Mouse (Mus musculus) left cerebral cortex, adult 6 months (tissue): Measurements from ENCODE around the gene Fgf3. TPM values are rescaled to one million over a fixed set of nuclear protein-coding genes. Genes with fewer than 3 reads are reported as not detected.

Experiments
- long read RNA-seq, 2 experiments: library from polyadenylated mRNA; unstranded; transcript quantifications; one replicate each; pipeline ENCODE4 v2.0.0; 2019 to 2020
- polyA plus RNA-seq: library from polyadenylated mRNA; unstranded; fragments of <200 nt; fragmentation: Nextera tagmentation; gene quantifications from 2 replicates; pipeline ENCODE4 v1.2.3, GENCODE M21; 2021

Gene Fgf3
- polyA plus RNA-seq, result 1.4 and 2.4 TPM in 2 replicates
- long read RNA-seq, experiment 1, transcript Fgf3-201 (3 exons, 2,299 nt), result major isoform, 12 of 15 reads
- long read RNA-seq, experiment 1, partial matches to known transcripts, result 0 of 15 reads
- long read RNA-seq, experiment 1, other reads (novel, unspliced or antisense), result 3 of 15 reads
- long read RNA-seq, experiment 2, partial matches to known transcripts, result 0 of 1 reads
- long read RNA-seq, experiment 2, other reads (novel, unspliced or antisense), result 0 of 1 reads

DNA sequence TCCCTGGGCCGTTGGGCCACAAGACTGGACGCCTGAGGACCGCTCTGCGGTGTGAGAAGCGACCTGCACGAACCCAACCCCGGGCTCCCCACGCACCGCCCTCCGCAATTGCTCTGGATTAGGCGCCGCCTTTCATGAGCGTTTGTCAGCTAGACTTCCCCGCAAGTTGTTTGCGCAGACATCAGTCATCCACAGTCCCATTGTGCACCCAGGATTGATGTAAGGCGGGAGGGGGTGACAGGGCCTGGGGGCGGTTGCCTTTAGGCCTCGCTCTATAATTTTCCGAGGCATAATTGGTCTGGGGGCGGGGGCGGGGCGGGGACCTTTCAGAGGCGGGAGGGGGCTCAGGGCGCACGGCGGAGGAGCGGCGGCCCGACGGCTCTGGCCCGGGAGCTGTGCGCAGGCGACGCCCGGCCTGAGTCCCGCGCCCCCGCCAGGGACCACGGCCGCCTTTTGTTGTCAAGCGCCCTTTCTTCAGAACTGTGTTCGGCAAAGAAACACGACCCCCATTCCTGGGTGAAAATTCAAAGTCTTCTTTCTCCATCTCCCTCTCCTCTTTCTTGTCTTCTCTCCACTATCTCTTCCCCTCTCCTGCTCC is at the start of gene Fgf3:
TSS of gene Fgf3 (plus strand) at position 193 of the 598 bp plus-strand sequence.

DNA sequence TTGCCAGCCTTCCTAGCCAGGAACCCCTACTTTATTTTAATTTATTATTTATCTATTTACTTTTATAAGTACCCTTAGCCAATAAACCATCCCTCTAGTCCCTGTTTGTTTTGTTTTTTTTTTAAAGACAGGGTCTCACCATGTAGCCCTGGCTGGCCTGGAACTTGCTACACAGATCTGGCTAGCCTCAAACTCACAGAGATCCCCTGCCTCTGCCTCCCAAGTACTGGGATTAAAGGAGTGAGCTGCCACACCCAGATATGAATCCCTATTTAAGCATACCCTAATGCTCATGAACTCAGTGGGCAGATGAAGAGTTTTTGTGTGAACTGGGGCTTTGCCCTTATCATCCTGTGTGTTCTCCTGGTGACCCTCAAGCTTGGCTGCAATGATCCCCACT is 9.2 kb downstream of the Fgf3 start, which contains the start of gene Fgf4:
TSS of gene Fgf4 (plus strand) at position 301 of the 400 bp plus-strand sequence.

Other genes starting within 250 kb of the Fgf3 start
- gene Ano1, start 86.1 kb upstream of the Fgf3 start, polyA plus RNA-seq, result 0.45 and 1.7 TPM in 2 replicates
- not detected in 2 replicates for gene Fgf4, start 9.3 kb downstream of the Fgf3 start, polyA plus RNA-seq
- gene Fgf15, start 58.4 kb downstream of the Fgf3 start, polyA plus RNA-seq, result not detected in 2 replicates
- 20.5 and 22.4 TPM in 2 replicates for gene LTO1, start 77.0 kb downstream of the Fgf3 start, polyA plus RNA-seq
- gene Ccnd1, start 101.8 kb downstream of the Fgf3 start, polyA plus RNA-seq, result 13.7 and 19.5 TPM in 2 replicates